Mouse (Mus musculus): ENCODE results near the gene Capg. TPM values are rescaled to one million over a fixed set of nuclear protein-coding genes. Genes with fewer than 3 reads are reported as not detected.

Capg gene
- polyA plus RNA-seq (2014; fragmentation: Nextera tagmentation; extraction: Ambion mirVana): 3.3 and 8.6 TPM in 2 replicates

DNA sequence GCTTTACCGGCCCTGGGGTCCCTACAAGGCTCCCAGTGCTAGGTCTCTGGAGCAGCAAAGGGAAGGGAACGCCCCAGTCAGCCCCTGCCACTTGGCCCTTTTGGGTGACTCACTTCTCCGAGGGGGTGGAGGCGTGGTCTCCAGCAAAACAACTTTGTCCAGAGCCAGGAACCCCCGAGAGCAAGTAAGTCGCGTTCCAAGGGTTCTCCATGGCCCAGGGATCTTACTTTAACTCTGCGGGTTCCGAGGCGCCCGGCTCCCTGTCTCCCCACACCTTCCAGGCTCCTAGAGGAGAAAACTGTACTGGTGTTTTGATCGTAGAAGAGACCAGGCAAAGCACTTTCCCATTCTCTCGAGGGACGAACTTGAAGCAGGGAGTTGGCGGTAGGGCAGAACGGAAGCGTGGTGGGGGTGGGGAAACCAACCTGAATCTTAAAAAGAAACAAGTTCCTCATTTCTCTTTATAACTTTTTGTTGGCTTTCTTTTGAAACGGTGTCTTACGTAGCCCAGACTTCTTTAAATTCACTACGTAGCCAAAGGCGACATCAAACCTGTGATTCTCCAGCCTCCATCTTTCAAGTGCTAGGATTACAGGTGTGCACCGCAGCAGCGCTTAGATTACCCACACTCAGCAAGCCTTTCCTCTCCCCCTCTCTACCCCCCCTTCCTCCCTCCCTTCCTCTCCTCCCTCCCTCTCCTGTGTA, at the start of gene Capg:
Gene Capg (plus strand): TSS at position 109 of the 705 bp plus-strand sequence.
- H3K4me1 ChIP-seq (ENCODE audit: control insufficient read depth, insufficient read depth, low read length): no peaks in the 10 kb centered on the region
- ATAC-seq (ENCODE audit: low FRiP score, low TSS enrichment) (no peak), DNase-seq (no peak)
- no peak within 1 kb of the TSS for H3K4me2 ChIP-seq (ENCODE audit: low read length)
- no peaks in the 10 kb centered on the region for H3K9me3 ChIP-seq (ENCODE audit: control insufficient read depth, low read length)
- H3K36me3 ChIP-seq (ENCODE audit: control insufficient read depth, insufficient read depth, low read length): no peaks in the 10 kb centered on the region
- H3K27ac ChIP-seq (replicated peaks; ENCODE audit: low read depth, low read length): no peak within 1 kb of the TSS
- H3K27me3 ChIP-seq (ENCODE audit: control insufficient read depth, insufficient read depth, low read length): no peaks in the 10 kb centered on the region
- no peak within 1 kb of the TSS for H3K9ac ChIP-seq (replicated peaks; ENCODE audit: low read length)
- no peak within 1 kb of the TSS for H3K4me3 ChIP-seq (replicated peaks; ENCODE audit: low read depth, low read length)
- WGBS: 22% methylated on average over 23 of the region's 23 CpGs

DNA sequence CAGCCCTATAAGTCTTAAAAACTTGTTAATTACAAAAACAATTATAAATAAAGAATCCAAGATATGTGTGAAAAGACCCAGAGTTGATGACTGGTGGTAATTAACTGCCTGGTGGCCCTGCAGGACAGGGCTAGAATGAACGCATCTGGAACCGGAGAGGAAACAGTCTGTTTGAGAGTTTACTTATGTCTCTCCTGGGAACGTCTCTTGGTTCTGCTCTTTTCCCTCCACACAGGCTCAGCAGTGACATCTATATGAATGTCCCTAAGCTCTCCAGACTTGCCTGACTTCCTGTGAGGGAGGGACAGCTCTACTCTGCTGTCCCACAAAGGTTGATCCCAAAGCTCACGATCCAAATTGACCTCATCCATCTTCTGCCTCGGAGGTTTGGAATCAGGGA, 45.2 kb upstream of the Capg start:
- H3K9me3 ChIP-seq (ENCODE audit: control insufficient read depth, low read length): no peaks in the 10 kb centered on the region
- H3K4me2 ChIP-seq (ENCODE audit: low read length): no peak overlapping the region
- H3K36me3 ChIP-seq (ENCODE audit: control insufficient read depth, insufficient read depth, low read length): no peaks in the 10 kb centered on the region
- H3K27me3 ChIP-seq (ENCODE audit: control insufficient read depth, insufficient read depth, low read length): no peaks in the 10 kb centered on the region
- no peak overlapping the region for H3K9ac ChIP-seq (replicated peaks; ENCODE audit: low read length)
- WGBS: 83% methylated on average over 5 of the region's 5 CpGs
- DNase-seq: no peak
- no peak for ATAC-seq (ENCODE audit: low FRiP score, low TSS enrichment)
- no peaks in the 10 kb centered on the region for H3K4me1 ChIP-seq (ENCODE audit: control insufficient read depth, insufficient read depth, low read length)
- no peak overlapping the region for H3K27ac ChIP-seq (replicated peaks; ENCODE audit: low read depth, low read length)
- H3K4me3 ChIP-seq (replicated peaks; ENCODE audit: low read depth, low read length): no peak overlapping the region

GRCm38 (mm10) chr6:72503309-72503708, 40.9 kb upstream of the Capg start:
- no peaks in the 10 kb centered on the region for H3K4me1 ChIP-seq (ENCODE audit: control insufficient read depth, insufficient read depth, low read length)
- H3K9ac ChIP-seq (replicated peaks; ENCODE audit: low read length): no peak overlapping the region
- no peaks in the 10 kb centered on the region for H3K9me3 ChIP-seq (ENCODE audit: control insufficient read depth, low read length)
- H3K36me3 ChIP-seq (ENCODE audit: control insufficient read depth, insufficient read depth, low read length): no peaks in the 10 kb centered on the region
- H3K27ac ChIP-seq (replicated peaks; ENCODE audit: low read depth, low read length): no peak overlapping the region
- ATAC-seq (ENCODE audit: low FRiP score, low TSS enrichment): no peak
- no peak overlapping the region for H3K4me3 ChIP-seq (replicated peaks; ENCODE audit: low read depth, low read length)
- no peak overlapping the region for H3K4me2 ChIP-seq (ENCODE audit: low read length)
- DNase-seq: no peak
- no peaks in the 10 kb centered on the region for H3K27me3 ChIP-seq (ENCODE audit: control insufficient read depth, insufficient read depth, low read length)

- Histone ChIP-seq H3K36me3 (ENCODE audit: control insufficient read depth, insufficient read depth, low read length) (no peaks in the 10 kb centered on the region), H3K4me3 (replicated peaks; ENCODE audit: low read depth, low read length) (no peak overlapping the region), H3K4me2 (ENCODE audit: low read length) (no peak overlapping the region), H3K27me3 (ENCODE audit: control insufficient read depth, insufficient read depth, low read length) (no peaks in the 10 kb centered on the region), H3K9ac (replicated peaks; ENCODE audit: low read length) (no peak overlapping the region), H3K9me3 (ENCODE audit: control insufficient read depth, low read length) (no peaks in the 10 kb centered on the region), H3K4me1 (ENCODE audit: control insufficient read depth, insufficient read depth, low read length) (no peaks in the 10 kb centered on the region), H3K27ac (replicated peaks; ENCODE audit: low read depth, low read length) (no peak overlapping the region)
- ATAC-seq (ENCODE audit: low FRiP score, low TSS enrichment) (no peak), DNase-seq (no peak)
- WGBS: 86% methylated on average over 2 of the region's 2 CpGs
These were observed 40.3 kb upstream of the Capg start for GRCm38 (mm10) chr6:72503939-72504338.

DNA sequence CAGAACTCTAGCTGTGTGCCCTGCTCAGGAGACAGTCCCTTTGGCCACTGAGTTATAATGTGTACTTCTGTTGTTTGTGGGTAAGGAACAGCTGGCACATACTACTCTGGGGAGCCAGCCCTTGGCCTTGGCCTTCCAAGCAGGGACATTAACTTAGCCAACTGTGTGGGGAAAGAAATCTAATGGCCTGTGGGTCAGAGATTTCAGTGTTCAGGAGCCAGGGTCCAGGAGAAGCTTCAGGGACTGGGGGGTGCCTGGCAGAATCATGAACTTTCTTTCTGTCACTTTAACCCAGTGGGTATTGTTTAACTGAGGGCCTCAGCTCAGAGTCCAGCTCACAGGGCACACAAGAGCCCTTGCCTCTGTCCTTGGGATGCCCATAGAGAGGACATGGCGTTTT, 38.1 kb upstream of the Capg start:
- H3K36me3 ChIP-seq (ENCODE audit: control insufficient read depth, insufficient read depth, low read length): no peaks in the 10 kb centered on the region
- WGBS: 85% methylated on average over 1 of the region's 1 CpGs
- H3K27me3 ChIP-seq (ENCODE audit: control insufficient read depth, insufficient read depth, low read length): no peaks in the 10 kb centered on the region
- no peak overlapping the region for H3K4me3 ChIP-seq (replicated peaks; ENCODE audit: low read depth, low read length)
- ATAC-seq (ENCODE audit: low FRiP score, low TSS enrichment): no peak
- DNase-seq: no peak
- H3K27ac ChIP-seq (replicated peaks; ENCODE audit: low read depth, low read length): no peak overlapping the region
- no peak overlapping the region for H3K9ac ChIP-seq (replicated peaks; ENCODE audit: low read length)
- H3K9me3 ChIP-seq (ENCODE audit: control insufficient read depth, low read length): no peaks in the 10 kb centered on the region
- H3K4me2 ChIP-seq (ENCODE audit: low read length): no peak overlapping the region
- H3K4me1 ChIP-seq (ENCODE audit: control insufficient read depth, insufficient read depth, low read length): no peaks in the 10 kb centered on the region

DNA sequence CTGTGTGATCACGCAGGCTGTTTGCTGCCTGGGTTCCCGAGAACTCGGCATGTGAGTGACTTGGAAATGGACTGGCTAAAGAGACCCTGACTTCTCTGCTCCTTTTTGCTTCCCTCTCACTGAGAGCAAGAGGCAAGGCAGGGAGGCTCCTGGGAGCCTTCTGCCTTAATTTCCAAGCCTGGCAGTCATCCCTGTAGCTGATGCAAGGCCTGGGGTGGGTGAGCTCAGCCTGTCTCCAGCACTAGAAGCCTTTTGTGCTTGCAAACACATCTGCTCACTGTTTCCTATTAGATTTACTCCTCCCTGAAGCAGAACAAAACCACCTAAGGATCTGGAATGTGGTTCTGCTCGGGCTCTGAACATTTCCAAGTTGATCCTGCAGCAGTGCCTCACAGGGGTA, 35.6 kb upstream of the Capg start:
- H3K36me3 ChIP-seq (ENCODE audit: control insufficient read depth, insufficient read depth, low read length): no peaks in the 10 kb centered on the region
- H3K4me1 ChIP-seq (ENCODE audit: control insufficient read depth, insufficient read depth, low read length): peaks cover 23% of the 10 kb centered on the region
- H3K27me3 ChIP-seq (ENCODE audit: control insufficient read depth, insufficient read depth, low read length): no peaks in the 10 kb centered on the region
- ATAC-seq (ENCODE audit: low FRiP score, low TSS enrichment): no peak
- DNase-seq: no peak
- H3K9me3 ChIP-seq (ENCODE audit: control insufficient read depth, low read length): no peaks in the 10 kb centered on the region
- WGBS: 77% methylated on average over 4 of the region's 4 CpGs
- no peak overlapping the region for H3K9ac ChIP-seq (replicated peaks; ENCODE audit: low read length)
- no peak overlapping the region for H3K4me3 ChIP-seq (replicated peaks; ENCODE audit: low read depth, low read length)
- H3K4me2 ChIP-seq (ENCODE audit: low read length): no peak overlapping the region
- H3K27ac ChIP-seq (replicated peaks; ENCODE audit: low read depth, low read length): no peak overlapping the region

DNA sequence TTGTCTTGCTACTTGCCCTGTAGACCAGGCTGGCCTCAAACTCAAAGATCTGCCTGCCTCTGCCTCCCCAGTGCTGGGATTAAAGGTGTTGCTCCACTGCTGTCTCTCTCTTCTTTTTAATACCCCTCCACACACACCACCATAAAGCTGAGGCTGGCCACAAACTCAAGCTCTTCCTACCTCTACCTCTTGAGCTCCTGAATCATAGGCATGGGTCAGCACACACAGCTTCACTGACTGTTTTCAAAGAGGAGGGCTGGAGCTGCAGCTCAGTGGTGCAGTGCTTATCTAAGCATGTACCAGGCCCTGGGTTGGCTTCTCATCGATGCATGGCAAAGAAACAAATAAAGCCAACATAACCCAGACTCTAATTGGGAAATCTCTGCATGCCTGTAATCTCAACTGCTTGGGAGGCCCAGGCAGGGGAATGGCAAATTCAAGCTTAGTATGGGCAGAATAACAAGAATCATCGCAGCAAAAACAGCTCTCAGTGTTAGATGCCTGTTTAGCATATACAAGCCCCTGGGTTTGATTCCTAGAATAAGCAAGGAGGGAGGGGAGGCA, 34.2 kb upstream of the Capg start:
- Histone ChIP-seq H3K4me1 (ENCODE audit: control insufficient read depth, insufficient read depth, low read length) (peaks cover 29% of the 10 kb centered on the region), H3K4me2 (ENCODE audit: low read length) (no peak overlapping the region), H3K4me3 (replicated peaks; ENCODE audit: low read depth, low read length) (no peak overlapping the region), H3K9me3 (ENCODE audit: control insufficient read depth, low read length) (no peaks in the 10 kb centered on the region), H3K36me3 (ENCODE audit: control insufficient read depth, insufficient read depth, low read length) (no peaks in the 10 kb centered on the region), H3K27ac (replicated peaks; ENCODE audit: low read depth, low read length) (peak overlapping the region; percentile 57; the same call in 1 of the 2 replicates), H3K27me3 (ENCODE audit: control insufficient read depth, insufficient read depth, low read length) (no peaks in the 10 kb centered on the region), H3K9ac (replicated peaks; ENCODE audit: low read length) (no peak overlapping the region)
- WGBS: 67% methylated on average over 2 of the region's 2 CpGs
- ATAC-seq (ENCODE audit: low FRiP score, low TSS enrichment): no peak
- DNase-seq: no peak

DNA sequence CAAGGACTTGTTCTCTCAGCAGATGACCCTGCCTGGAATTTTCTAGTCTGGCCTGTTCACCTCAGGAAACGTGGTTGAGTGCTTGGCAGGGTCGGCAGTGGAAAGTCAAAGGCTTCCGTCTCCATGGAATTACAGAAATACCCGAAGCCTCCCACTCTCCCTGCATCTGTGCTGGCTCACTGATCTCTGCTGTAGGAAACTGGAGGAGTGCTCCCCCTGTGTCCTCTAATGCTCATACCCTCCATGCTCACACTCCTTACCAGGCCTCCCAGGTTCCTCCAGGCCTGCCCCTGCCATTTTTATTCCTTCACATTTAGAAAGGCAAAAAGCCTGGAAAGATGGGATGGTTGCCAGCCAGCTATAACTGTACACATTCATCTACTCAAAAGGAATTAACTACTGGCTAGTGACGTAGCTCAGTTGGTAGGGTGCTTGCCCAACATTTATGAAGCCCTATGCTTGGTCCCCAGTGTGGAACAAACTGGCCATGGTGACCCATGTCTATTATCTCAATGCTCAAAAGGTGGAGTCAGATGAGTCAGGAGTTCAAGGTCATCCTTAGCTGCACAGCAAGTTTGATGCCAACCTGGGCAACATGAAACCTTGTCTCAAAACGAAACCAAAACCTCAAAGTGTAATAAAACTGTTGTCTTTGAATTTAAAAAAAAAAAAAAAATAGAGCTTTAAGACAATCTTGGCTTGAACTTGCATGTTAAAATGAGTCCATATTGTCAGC, 33.3 kb upstream of the Capg start:
- Histone ChIP-seq H3K9me3 (ENCODE audit: control insufficient read depth, low read length) (no peaks in the 10 kb centered on the region), H3K9ac (replicated peaks; ENCODE audit: low read length) (no peak overlapping the region), H3K27ac (replicated peaks; ENCODE audit: low read depth, low read length) (0 out of 2 replicates have a peak overlapping the region, but pooled peaks have one; percentile 57), H3K27me3 (ENCODE audit: control insufficient read depth, insufficient read depth, low read length) (no peaks in the 10 kb centered on the region), H3K4me2 (ENCODE audit: low read length) (no peak overlapping the region), H3K4me1 (ENCODE audit: control insufficient read depth, insufficient read depth, low read length) (peaks cover 29% of the 10 kb centered on the region), H3K4me3 (replicated peaks; ENCODE audit: low read depth, low read length) (no peak overlapping the region), H3K36me3 (ENCODE audit: control insufficient read depth, insufficient read depth, low read length) (no peaks in the 10 kb centered on the region)
- ATAC-seq (ENCODE audit: low FRiP score, low TSS enrichment) (no peak), DNase-seq (no peak)
- 65% methylated on average over 6 of the region's 6 CpGs for WGBS

All from midbrain, embryonic 14.5 days (tissue).